Mouse (Mus musculus): ENCODE measurements around the gene Spsb4. TPM values are rescaled to one million over a fixed set of nuclear protein-coding genes. Genes with fewer than 3 reads are reported as not detected.
A peak's percentile ranks its signal among the peaks of the same experiment; 100 is the strongest.

Gene Spsb4
- 10 to 100 TPM in 6 of 26 experiments, 1 to 10 TPM in 18, under 1 TPM in 2; 0.50 to 19.3 (median 5.6) TPM for total RNA-seq (2018; cell fraction: chromatin; rRNA removed)
- total RNA-seq (2018; cell fraction: cytosol; rRNA removed), result 1 to 10 TPM in 18 of 26 experiments, under 1 TPM in 8; 0.44 to 7.7 (median 3.7) TPM
- total RNA-seq (2018; cell fraction: nucleus; rRNA removed), result 10 to 100 TPM in 5 of 26 experiments, 1 to 10 TPM in 19, under 1 TPM in 2; 0.64 to 16.2 (median 4.8) TPM
- 2.0 to 8.4 TPM (median 5.6 TPM) in 3 replicates for polyA plus RNA-seq (2018)

GRCm38 (mm10) chr9:97018677-97019147 lies at the start of gene Spsb4:
TSS of gene Spsb4 (minus strand) at chr9:97018843.
- Histone ChIP-seq H3K27ac (no peak within 1 kb of the TSS), H3K79me2 (ENCODE audit: inconsistent target) (no peaks in the 10 kb centered on the region), H3K36me3 (ENCODE audit: inconsistent target) (no peaks in the 10 kb centered on the region), H3K4me3 (ENCODE audit: inconsistent target) (peak within 1 kb of the TSS; percentile 30)
- WGBS (ENCODE audit: missing documents), result 1% methylated on average over 35 of the region's 47 CpGs

- 0 out of 2 replicates have a peak, but pooled peaks cover 11% of the 10 kb centered on the region for H3K36me3 ChIP-seq (ENCODE audit: inconsistent target)
- H3K27ac ChIP-seq, result no peak overlapping the region
- no peaks in the 10 kb centered on the region for H3K79me2 ChIP-seq (ENCODE audit: inconsistent target)
- no peak overlapping the region for H3K4me3 ChIP-seq (ENCODE audit: inconsistent target)
- 96% methylated on average over 6 of the region's 6 CpGs for WGBS (ENCODE audit: missing documents)
These were observed 49.1 kb upstream of the Spsb4 start for GRCm38 (mm10) chr9:97067761-97068160.

- Histone ChIP-seq H3K36me3 (ENCODE audit: inconsistent target) (no peaks in the 10 kb centered on the region), H3K79me2 (ENCODE audit: inconsistent target) (no peaks in the 10 kb centered on the region), H3K4me3 (ENCODE audit: inconsistent target) (no peak overlapping the region), H3K27ac (no peak overlapping the region)
- WGBS (ENCODE audit: missing documents), result 92% methylated on average over 4 of the region's 4 CpGs
These were observed 47.2 kb upstream of the Spsb4 start for GRCm38 (mm10) chr9:97065885-97066284.

DNA sequence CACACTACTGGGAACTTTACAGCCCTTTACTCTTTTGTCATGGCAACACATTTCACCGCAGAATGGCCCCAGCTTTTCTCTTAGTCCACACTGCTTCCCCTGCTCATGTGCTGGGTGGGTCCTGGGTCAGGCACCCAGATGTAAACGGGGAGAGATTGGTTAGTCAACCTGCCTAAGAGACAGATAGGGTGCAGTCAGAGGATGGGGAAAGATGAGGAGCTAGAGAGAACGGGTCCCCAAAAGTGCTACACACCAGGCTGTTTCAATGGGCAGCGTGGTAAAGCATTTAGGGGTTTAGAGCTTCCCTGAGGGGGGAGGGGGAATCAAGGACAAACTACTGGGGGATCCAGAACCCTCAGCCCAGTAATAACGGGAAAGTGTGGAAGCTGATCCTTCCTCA lies 46.6 kb upstream of the Spsb4 start:
- no peaks in the 10 kb centered on the region for H3K79me2 ChIP-seq (ENCODE audit: inconsistent target)

GRCm38 (mm10) chr9:97064161-97064560 lies 45.5 kb upstream of the Spsb4 start:
- WGBS (ENCODE audit: missing documents), result 100% methylated on average over 1 of the region's 1 CpGs
- no peaks in the 10 kb centered on the region for H3K79me2 ChIP-seq (ENCODE audit: inconsistent target)

More for the DNA sequence above, 46.6 kb upstream of the Spsb4 start:
- WGBS (ENCODE audit: missing documents), result 89% methylated on average over 5 of the region's 5 CpGs
- no peaks in the 10 kb centered on the region for H3K36me3 ChIP-seq (ENCODE audit: inconsistent target)
- H3K27ac ChIP-seq, result no peak overlapping the region
- H3K4me3 ChIP-seq (ENCODE audit: inconsistent target), result no peak overlapping the region

DNA sequence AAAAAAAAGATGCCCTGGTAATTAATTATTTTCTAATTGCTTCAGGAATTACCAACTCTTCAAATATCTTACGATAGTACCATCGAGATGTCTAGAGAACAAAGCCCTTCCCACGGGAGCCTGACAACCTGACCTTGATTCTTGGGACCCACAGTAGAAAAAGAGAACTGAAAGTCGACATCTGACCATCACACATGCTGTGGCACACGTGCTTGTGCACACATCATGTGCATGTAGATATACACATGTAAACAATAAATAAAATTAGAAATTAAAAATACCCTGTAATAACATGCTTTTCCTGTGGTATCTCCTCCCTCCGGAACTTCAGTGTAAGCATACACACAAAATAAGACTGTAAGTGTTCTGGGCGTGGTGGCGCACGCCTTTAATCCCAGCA lies 43.1 kb upstream of the Spsb4 start:
- Histone ChIP-seq H3K4me3 (ENCODE audit: inconsistent target) (no peak overlapping the region), H3K79me2 (ENCODE audit: inconsistent target) (no peaks in the 10 kb centered on the region), H3K27ac (no peak overlapping the region), H3K36me3 (ENCODE audit: inconsistent target) (no peaks in the 10 kb centered on the region)
- 83% methylated on average over 8 of the region's 9 CpGs for WGBS (ENCODE audit: missing documents)

More at GRCm38 (mm10) chr9:97064161-97064560, 45.5 kb upstream of the Spsb4 start:
- no peak overlapping the region for H3K27ac ChIP-seq
- H3K36me3 ChIP-seq (ENCODE audit: inconsistent target), result no peaks in the 10 kb centered on the region
- H3K4me3 ChIP-seq (ENCODE audit: inconsistent target), result no peak overlapping the region

DNA sequence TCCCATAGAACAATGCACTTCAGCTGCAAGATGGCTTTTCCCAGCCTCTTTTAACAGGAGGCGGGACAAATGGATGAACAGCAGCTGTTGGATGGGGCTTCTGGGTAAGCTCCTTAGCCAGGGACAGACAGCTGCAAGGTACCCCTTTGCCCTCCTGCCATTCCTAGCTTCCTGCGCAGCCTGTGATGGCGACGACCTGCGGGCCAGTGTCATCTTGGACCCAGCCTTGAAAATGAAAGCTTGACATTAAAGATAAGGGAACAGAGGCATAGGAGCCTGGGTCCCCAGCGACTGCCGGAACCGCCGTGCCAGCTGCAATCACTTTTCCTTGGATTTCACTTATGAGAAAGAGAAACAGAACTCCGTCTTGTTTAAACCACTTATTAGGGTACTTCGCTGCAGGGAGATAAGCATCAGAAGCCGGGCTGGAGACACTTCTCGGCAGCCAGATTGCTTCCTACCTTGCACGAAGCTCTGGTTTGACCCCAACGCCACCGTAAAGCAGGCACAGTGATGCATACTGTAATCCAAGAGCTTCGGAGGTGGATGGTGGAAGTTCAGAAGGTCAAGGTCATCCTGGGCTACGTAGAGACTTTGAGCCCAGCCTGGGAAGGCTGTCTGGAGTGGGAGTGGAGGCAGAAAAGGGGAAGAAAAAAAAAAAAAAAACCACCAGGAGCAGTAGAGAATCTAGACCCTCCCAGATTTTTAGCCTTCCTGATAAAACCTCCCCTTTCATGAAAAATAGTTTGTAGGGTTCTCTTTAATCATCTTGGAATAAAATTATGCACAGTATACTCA lies 38.1 kb upstream of the Spsb4 start:
- Histone ChIP-seq H3K27ac (no peak overlapping the region), H3K36me3 (ENCODE audit: inconsistent target) (no peaks in the 10 kb centered on the region)
- 53% methylated on average over 18 of the region's 18 CpGs for WGBS (ENCODE audit: missing documents)

GRCm38 (mm10) chr9:97055906-97056305 lies 37.3 kb upstream of the Spsb4 start:
- WGBS (ENCODE audit: missing documents), result 87% methylated on average over 12 of the region's 14 CpGs

More for the DNA sequence above, 38.1 kb upstream of the Spsb4 start:
- Histone ChIP-seq H3K4me3 (ENCODE audit: inconsistent target) (no peak overlapping the region), H3K79me2 (ENCODE audit: inconsistent target) (no peaks in the 10 kb centered on the region)

DNA sequence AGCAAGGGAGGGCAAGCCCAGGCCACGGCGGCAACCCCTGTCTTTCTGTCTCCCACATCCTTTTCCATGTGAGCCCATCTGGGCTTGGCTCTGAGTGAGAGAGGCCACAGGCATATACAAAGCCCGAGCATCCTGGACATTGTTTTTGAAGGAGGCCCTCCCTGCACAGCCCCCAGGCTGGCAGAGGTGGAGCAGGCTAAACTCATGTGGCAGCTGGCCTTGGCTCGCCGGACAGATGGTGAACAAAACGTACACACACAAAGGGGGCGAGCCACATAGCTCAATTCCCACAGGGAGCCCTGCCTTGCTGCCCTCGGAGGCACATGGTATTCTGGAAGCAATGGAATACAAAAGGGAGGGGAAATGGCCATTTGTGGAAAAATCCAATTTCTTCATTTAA lies 32.5 kb upstream of the Spsb4 start:
- Histone ChIP-seq H3K79me2 (ENCODE audit: inconsistent target) (no peaks in the 10 kb centered on the region), H3K27ac (no peak overlapping the region), H3K4me3 (ENCODE audit: inconsistent target) (no peak overlapping the region), H3K36me3 (ENCODE audit: inconsistent target) (no peaks in the 10 kb centered on the region)
- 97% methylated on average over 8 of the region's 8 CpGs for WGBS (ENCODE audit: missing documents)

More at GRCm38 (mm10) chr9:97055906-97056305, 37.3 kb upstream of the Spsb4 start:
- Histone ChIP-seq H3K36me3 (ENCODE audit: inconsistent target) (no peaks in the 10 kb centered on the region), H3K79me2 (ENCODE audit: inconsistent target) (no peaks in the 10 kb centered on the region), H3K27ac (no peak overlapping the region), H3K4me3 (ENCODE audit: inconsistent target) (no peak overlapping the region)

- Histone ChIP-seq H3K4me3 (ENCODE audit: inconsistent target) (no peak overlapping the region), H3K27ac (no peak overlapping the region), H3K79me2 (ENCODE audit: inconsistent target) (no peaks in the 10 kb centered on the region), H3K36me3 (ENCODE audit: inconsistent target) (no peaks in the 10 kb centered on the region)
- 87% methylated on average over 4 of the region's 4 CpGs for WGBS (ENCODE audit: missing documents)
These were observed 27.6 kb upstream of the Spsb4 start for GRCm38 (mm10) chr9:97046240-97046639.

DNA sequence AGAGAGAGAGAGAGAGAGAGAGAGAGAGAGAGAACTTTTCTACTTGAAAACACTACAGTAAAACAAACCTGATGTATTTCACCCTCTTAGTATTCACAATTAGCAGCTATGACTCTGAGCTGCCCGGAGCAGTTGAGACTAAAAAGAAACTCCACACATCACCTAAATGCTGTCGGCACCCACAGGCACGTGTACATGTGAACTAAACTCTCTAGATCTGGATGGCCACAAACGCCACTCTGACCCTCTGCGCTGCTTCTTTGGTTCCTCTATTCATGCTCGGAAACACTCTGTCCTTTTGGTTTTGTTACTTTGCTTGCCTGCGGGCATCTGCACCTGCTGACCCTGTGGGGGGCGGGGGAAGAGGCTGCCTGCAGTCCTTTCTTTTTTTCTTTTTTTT lies 23.0 kb upstream of the Spsb4 start:
- H3K36me3 ChIP-seq (ENCODE audit: inconsistent target), result no peaks in the 10 kb centered on the region
- no peak overlapping the region for H3K27ac ChIP-seq
- H3K79me2 ChIP-seq (ENCODE audit: inconsistent target), result no peaks in the 10 kb centered on the region
- H3K4me3 ChIP-seq (ENCODE audit: inconsistent target), result no peak overlapping the region
- 42% methylated on average over 8 of the region's 8 CpGs for WGBS (ENCODE audit: missing documents)

- no peak overlapping the region for H3K4me3 ChIP-seq (ENCODE audit: inconsistent target)
- no peaks in the 10 kb centered on the region for H3K79me2 ChIP-seq (ENCODE audit: inconsistent target)
- 45% methylated on average over 3 of the region's 3 CpGs for WGBS (ENCODE audit: missing documents)
- no peaks in the 10 kb centered on the region for H3K36me3 ChIP-seq (ENCODE audit: inconsistent target)
- 0 out of 2 replicates have a peak overlapping the region, but pooled peaks have one; percentile 1 for H3K27ac ChIP-seq
These were observed 19.4 kb upstream of the Spsb4 start for GRCm38 (mm10) chr9:97038010-97038409.

DNA sequence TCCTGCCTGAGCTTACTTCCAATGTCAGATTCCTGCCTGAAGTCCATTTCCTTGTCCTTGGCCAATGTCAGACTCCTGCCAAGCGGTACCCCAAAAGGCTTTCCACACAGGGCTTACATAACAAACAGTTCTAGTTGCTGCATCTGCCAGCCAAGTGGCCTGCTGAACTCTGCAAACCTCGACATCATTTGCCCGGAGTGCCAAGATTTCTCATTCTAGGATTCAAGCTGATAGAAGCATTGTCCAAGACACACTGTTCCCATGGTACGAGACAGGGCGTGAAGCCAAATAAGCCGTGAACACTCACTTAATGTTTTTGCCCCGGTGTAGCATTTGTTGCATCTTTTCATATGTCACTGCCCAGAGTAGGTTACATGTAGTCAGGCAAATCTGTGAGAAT lies 18.0 kb upstream of the Spsb4 start:
- no peaks in the 10 kb centered on the region for H3K36me3 ChIP-seq (ENCODE audit: inconsistent target)
- no peak overlapping the region for H3K4me3 ChIP-seq (ENCODE audit: inconsistent target)
- 94% methylated on average over 7 of the region's 7 CpGs for whole genome bisulfite sequencing (ENCODE audit: missing documents)
- H3K27ac ChIP-seq, result no peak overlapping the region
- H3K79me2 ChIP-seq (ENCODE audit: inconsistent target), result no peaks in the 10 kb centered on the region

DNA sequence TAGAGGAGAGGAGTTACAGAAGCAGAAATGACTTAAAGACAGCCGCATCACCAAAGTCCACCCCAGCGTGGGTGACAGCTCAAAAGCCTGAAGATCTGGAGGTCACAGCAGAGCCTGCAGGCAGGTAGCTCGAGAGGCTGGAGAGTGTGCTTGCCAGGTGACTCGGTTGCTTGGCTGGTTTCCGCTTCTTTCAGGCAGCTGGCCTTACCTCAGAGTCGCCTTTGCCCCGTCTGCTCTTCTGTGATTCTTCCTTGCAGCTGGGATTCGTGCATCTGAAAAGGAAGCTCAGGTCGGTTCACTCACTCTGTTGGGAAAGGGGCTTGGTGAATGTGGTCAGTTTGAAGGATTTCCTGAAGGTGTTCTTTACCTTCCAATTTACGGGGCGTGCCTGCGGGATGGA lies 8.7 kb upstream of the Spsb4 start:
- Histone ChIP-seq H3K79me2 (ENCODE audit: inconsistent target) (no peaks in the 10 kb centered on the region), H3K36me3 (ENCODE audit: inconsistent target) (no peaks in the 10 kb centered on the region), H3K27ac (no peak overlapping the region), H3K4me3 (ENCODE audit: inconsistent target) (no peak overlapping the region)
- WGBS (ENCODE audit: missing documents), result 71% methylated on average over 12 of the region's 12 CpGs

DNA sequence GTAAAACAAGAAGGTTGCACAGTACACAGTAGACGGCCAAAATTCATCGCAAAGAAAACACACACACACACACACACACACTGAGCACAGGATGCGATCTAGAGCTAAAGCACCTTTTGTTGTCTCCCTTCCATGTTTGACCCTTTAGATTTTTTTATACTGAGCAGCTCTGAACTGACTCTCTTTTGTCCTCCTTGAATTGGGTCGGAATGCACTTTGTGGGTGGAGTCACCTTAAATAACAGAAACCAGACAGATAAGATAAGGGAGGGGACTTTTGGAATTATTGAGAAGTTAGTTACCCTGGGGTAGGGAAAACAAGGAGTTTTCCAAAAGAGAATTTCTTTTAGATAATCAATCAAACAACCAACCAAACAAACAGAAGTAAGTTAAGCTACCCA lies 7.4 kb upstream of the Spsb4 start:
- Histone ChIP-seq H3K27ac (no peak overlapping the region), H3K79me2 (ENCODE audit: inconsistent target) (no peaks in the 10 kb centered on the region), H3K36me3 (ENCODE audit: inconsistent target) (no peaks in the 10 kb centered on the region), H3K4me3 (ENCODE audit: inconsistent target) (no peak overlapping the region)
- 100% methylated on average over 4 of the region's 4 CpGs for WGBS (ENCODE audit: missing documents)
